Mouse (Mus musculus) liver, embryonic 14.5 days (tissue): ENCODE data around the gene Tbc1d22a. TPM values are rescaled to one million over a fixed set of nuclear protein-coding genes. Genes with fewer than 3 reads are reported as not detected.

Experiments
- ATAC-seq: fragments of 200-750 bp; cut with Nextera tagmentation; 2 replicates; pipeline ENCODE4 v1.8.0; 2017; ENCODE audit warnings: moderate number of reproducible peaks, mild to moderate bottlenecking, moderate library complexity; ENCODE audit not compliant: insufficient read depth
- DNase-seq, 3 experiments: peaks; one replicate each; pipeline ENCODE4 v3.0.0-alpha.2; 2012 to 2013; ENCODE audit warnings: low read depth in 3 of 3, low spot score in 3 of 3
- H3K27ac ChIP-seq: fragments of 300-500 bp; sonication (generic); 2 replicates; pipeline ENCODE4 v1.5.1; 2014; ENCODE audit warnings: moderate library complexity, mild to moderate bottlenecking, control low read depth, inconsistent platforms
- H3K27me3 ChIP-seq: fragments of 300-500 bp; sonication (generic); 2 replicates; pipeline ENCODE4 v1.6.1; 2014; ENCODE audit warnings: mild to moderate bottlenecking, low read length, moderate library complexity; ENCODE audit not compliant: control insufficient read depth, insufficient read depth
- H3K36me3 ChIP-seq: fragments of 300-500 bp; sonication (generic); replicated peaks from 2 replicates; pipeline ENCODE4 v1.6.1; 2014; ENCODE audit warnings: low read depth; ENCODE audit not compliant: control insufficient read depth, insufficient read depth
- H3K4me1 ChIP-seq, 2 experiments: fragments of 200-500 bp in 1 of 2; fragments of 300-500 bp in 1 of 2; sonication (generic) in 1 of 2; replicated peaks; 2 replicates each; pipeline ENCODE4 v1.6.1; 2012 to 2014; ENCODE audit warnings: antibody characterized with exemption in 1 of 2, inconsistent platforms in 1 of 2, low read length in 1 of 2; ENCODE audit not compliant: control insufficient read depth in 2 of 2, insufficient read depth in 2 of 2
- H3K4me2 ChIP-seq: fragments of 300-500 bp; sonication (generic); 2 replicates; pipeline ENCODE4 v1.6.1; 2014; ENCODE audit warnings: low read depth, mild to moderate bottlenecking, control low read depth, moderate library complexity
- H3K4me3 ChIP-seq, 2 experiments: fragments of 200-500 bp in 1 of 2; fragments of 300-500 bp in 1 of 2; sonication (generic) in 1 of 2; 2 replicates each; pipeline ENCODE4 v1.5.1; 2012 to 2014; ENCODE audit warnings: low read depth in 2 of 2, low read length in 2 of 2, mild to moderate bottlenecking in 2 of 2, control low read depth in 1 of 2, inconsistent platforms in 1 of 2, moderate library complexity in 1 of 2; ENCODE audit not compliant: insufficient read depth in 1 of 2
- H3K9ac ChIP-seq: fragments of 300-500 bp; sonication (generic); replicated peaks from 2 replicates; pipeline ENCODE4 v1.6.1; 2014; ENCODE audit warnings: mild to moderate bottlenecking, control low read depth, moderate library complexity
- H3K9me3 ChIP-seq: fragments of 300-500 bp; sonication (generic); 2 replicates; pipeline ENCODE4 v1.6.1; 2016; ENCODE audit warnings: low read length, mixed read lengths; ENCODE audit not compliant: control insufficient read depth
- CTCF ChIP-seq: IDR thresholded peaks from 2 replicates; pipeline ENCODE4 v1.5.1; 2016; ENCODE audit warnings: antibody characterized with exemption, low read depth, control low read depth
- EP300 ChIP-seq: IDR thresholded peaks from 2 replicates; pipeline ENCODE4 v1.6.1; 2016; ENCODE audit warnings: antibody characterized with exemption, low read depth
- WGBS: fragments of 180-500 bp; shearing (Covaris S2); extraction: QIAGEN DNeasy Blood & Tissue Kit; methylation state at CpG from one replicate; pipeline ENCODE4 v1.1.7; 2014; ENCODE audit not compliant: insufficient replicate concordance; 5-methylcytosine and 5-hydroxymethylcytosine counted together
- polyA plus RNA-seq, 2 experiments: library from polyadenylated mRNA; depleted of rRNA in 1 of 2; stranded (reverse) in 1 of 2; unstranded in 1 of 2; fragments of >200 nt; fragmentation: Nextera tagmentation in 1 of 2; extraction: Ambion mirVana in 1 of 2; gene quantifications; 2 replicates each; pipeline versions ENCODE4 v1.2.1 to v1.2.3; 2012 to 2014

Gene Tbc1d22a
- polyA plus RNA-seq, 2 experiments, result 4.1 to 6.4 TPM

DNA sequence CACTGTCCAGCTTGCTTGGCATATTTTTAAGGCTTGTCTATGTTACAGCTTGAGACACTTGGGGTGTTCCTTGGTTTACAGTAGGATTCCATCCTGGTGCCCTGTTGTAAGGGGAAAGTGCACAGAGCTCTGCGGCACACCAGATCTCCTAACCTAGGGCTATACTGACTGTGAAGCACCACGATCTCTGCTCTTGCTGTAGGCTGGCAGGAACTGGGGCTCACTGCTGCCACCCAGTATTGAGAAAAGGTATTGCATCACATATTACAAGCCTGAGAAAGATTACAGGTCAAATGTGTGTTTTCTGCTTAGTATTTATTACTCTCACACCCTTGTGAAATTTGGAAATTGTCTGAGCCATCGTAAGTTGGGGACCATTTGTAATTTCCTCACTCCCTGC is 13.9 kb downstream of the Tbc1d22a start:
- Histone ChIP-seq H3K4me3 (no peak overlapping the region), H3K9ac (no peak overlapping the region), H3K4me2 (no peak overlapping the region), H3K27ac (no peak overlapping the region), H3K4me1 (peaks cover 0 to 5% of the 10 kb centered on the region in 2 experiments; a peak in 2 of 4 replicates), H3K27me3 (no peaks in the 10 kb centered on the region), H3K36me3 (no peaks in the 10 kb centered on the region), H3K9me3 (no peaks in the 10 kb centered on the region)
- ATAC-seq, result peak; percentile 33; the same call in 1 of the 2 replicates
- TF ChIP-seq EP300 (no peak), CTCF (peak; percentile 76)
- DNase-seq, result no peak
- whole genome bisulfite sequencing, result 15% methylated on average over 3 of the region's 3 CpGs

DNA sequence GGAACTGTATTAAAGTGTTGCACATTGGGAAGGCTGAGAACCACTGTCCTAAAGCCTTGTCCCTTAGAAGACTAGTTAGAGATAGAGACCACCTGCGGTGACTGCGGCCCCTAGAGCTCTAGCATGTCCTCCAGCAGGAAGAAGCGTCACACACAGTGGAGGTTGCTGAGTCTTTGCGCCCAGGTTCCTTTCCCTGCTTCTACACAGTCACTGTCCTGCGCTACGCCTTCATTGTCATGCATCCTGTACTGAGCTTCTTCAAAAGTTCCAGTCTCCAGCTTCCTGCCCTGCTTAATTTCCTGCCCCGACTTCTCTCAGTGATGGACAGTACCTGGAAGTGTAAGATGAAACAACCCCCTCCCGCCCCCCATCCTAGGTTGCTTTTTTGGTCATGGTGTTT is 14.8 kb downstream of the Tbc1d22a start:
- no peak for TF ChIP-seq EP300
- TF ChIP-seq CTCF, result no peak
- DNase-seq (no peak), ATAC-seq (no peak)
- H3K4me2 ChIP-seq, result no peak overlapping the region
- no peaks in the 10 kb centered on the region for H3K9me3 ChIP-seq
- H3K27ac ChIP-seq, result no peak overlapping the region
- H3K4me3 ChIP-seq, result no peak overlapping the region
- H3K36me3 ChIP-seq, result no peaks in the 10 kb centered on the region
- no peaks in the 10 kb centered on the region for H3K27me3 ChIP-seq
- 74% methylated on average over 8 of the region's 8 CpGs for WGBS
- H3K9ac ChIP-seq, result no peak overlapping the region
- H3K4me1 ChIP-seq, result peaks cover 0 to 5% of the 10 kb centered on the region in 2 experiments; a peak in 2 of 4 replicates

DNA sequence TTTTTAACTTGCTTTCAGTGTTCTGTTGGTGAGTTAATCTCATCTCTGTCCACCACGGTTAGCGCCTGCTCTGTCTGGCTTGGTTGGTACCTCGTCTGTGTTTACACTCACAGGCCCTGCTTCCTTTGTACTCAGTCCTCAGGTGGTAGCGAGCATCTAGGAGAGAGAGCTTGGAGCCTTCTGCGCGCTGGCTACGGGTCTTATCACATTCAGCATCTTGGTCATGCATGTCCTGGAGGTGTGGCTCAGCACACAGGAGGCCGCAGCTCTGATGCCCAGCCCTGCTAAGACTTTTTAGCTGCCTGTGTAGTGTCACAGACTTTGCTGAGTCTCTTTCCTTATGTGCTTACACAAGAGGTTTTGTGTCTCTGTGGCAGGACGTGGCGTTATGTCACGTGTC is 15.4 kb downstream of the Tbc1d22a start:
- no peak for TF ChIP-seq CTCF
- no peak for TF ChIP-seq EP300
- no peak overlapping the region for H3K9ac ChIP-seq
- 55% methylated on average over 11 of the region's 11 CpGs for WGBS
- H3K36me3 ChIP-seq, result no peaks in the 10 kb centered on the region
- H3K4me1 ChIP-seq, result peaks cover 0 to 4% of the 10 kb centered on the region in 2 experiments; a peak in 2 of 4 replicates
- no peak overlapping the region for H3K4me2 ChIP-seq
- H3K27ac ChIP-seq, result no peak overlapping the region
- no peak for DNase-seq
- 0 out of 2 replicates have a peak, but pooled peaks have one; percentile 15 for ATAC-seq
- no peaks in the 10 kb centered on the region for H3K27me3 ChIP-seq
- H3K9me3 ChIP-seq, result no peaks in the 10 kb centered on the region
- H3K4me3 ChIP-seq, result no peak overlapping the region

DNA sequence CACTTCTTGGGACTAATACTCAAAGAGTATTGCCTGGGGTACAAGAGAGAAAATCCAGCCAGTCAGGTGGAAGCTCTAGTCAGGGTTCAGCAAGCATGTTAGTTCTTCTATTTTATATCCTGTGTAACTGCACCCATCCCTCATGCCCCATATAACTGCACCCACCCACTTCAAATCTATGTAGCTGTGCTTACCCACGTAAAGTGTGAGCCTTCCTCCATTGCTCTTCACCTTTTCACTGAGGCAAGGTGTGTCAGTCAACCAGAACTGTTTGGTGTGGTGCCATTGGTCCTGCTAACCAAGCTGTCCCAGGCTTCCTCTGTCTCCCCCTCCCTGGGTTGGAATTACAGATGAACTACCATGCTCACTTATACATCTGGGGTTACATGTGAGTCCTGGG is 16.9 kb downstream of the Tbc1d22a start:
- no peak for TF ChIP-seq CTCF
- TF ChIP-seq EP300, result no peak
- ATAC-seq (no peak), DNase-seq (no peak)
- H3K9me3 ChIP-seq, result no peaks in the 10 kb centered on the region
- H3K27ac ChIP-seq, result no peak overlapping the region
- WGBS, result 71% methylated on average over 1 of the region's 1 CpGs
- H3K4me2 ChIP-seq, result no peak overlapping the region
- H3K36me3 ChIP-seq, result no peaks in the 10 kb centered on the region
- no peak overlapping the region for H3K4me3 ChIP-seq
- no peaks in the 10 kb centered on the region for H3K27me3 ChIP-seq
- H3K9ac ChIP-seq, result no peak overlapping the region
- peaks cover 0 to 3% of the 10 kb centered on the region in 2 experiments; a peak in 2 of 4 replicates for H3K4me1 ChIP-seq

DNA sequence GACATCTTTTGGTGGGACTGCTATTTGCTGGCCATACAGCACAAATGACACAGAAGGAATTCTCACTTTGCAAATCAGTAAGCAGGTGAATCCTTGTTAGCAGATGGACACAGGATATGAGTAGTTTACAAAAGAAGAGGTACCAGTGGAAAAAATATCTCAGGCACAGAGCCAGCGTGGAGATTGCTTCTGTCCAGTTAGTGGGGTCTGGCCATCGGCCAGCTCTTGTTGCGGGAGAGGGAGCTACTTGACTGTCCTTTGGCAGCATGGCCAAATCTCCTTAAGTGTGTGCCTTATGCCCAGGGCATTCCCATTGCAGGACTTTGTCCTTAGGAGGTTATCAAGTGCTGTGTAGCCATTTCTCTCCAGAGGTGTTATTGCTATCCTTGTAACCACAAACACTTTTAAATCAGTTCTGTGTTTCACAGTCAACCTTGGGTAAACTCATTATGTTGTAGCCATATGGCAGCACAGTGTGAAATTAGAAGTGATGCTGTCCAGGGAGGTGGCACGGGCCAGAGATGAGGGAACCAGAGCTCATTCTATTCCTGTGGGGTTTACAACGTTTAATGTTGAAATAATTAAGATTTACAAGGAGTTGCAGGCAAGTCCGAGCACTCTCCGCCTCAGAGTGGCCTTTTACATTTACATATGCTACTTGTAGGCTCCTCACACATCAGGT is 17.7 kb downstream of the Tbc1d22a start:
- no peak overlapping the region for H3K4me3 ChIP-seq
- H3K4me2 ChIP-seq, result no peak overlapping the region
- TF ChIP-seq CTCF (no peak), EP300 (no peak)
- WGBS, result 59% methylated on average over 7 of the region's 7 CpGs
- H3K4me1 ChIP-seq, result peaks cover 0 to 3% of the 10 kb centered on the region in 2 experiments; a peak in 2 of 4 replicates
- DNase-seq, result no peak
- no peaks in the 10 kb centered on the region for H3K36me3 ChIP-seq
- no peak overlapping the region for H3K27ac ChIP-seq
- H3K27me3 ChIP-seq, result no peaks in the 10 kb centered on the region
- H3K9me3 ChIP-seq, result no peaks in the 10 kb centered on the region
- H3K9ac ChIP-seq, result no peak overlapping the region
- ATAC-seq, result no peak
